In the genomic region with DNA sequence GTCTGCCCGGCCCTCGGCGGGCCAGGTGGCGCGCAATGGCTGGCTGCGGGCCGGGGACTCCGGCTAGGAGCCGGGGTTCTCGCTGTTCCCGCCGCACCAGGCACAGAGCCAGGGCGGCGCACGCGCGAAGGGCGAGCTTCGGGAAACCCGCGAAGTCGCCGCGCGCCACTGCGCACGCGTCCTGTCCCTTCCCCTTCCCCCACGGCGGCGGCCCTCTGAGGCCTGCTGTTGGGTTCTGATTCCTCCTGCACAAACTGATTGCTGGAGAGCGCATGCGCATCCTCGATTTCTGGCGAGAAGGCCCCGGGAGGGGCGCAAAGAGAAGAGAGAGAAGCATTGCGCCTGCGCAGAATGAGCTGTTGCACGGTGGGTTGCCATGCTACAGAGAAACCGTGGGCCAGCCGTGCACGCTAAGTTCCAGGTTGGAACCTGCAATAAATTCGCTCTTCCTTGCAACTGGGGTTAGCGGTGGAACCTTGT, we compare ENCODE assay signal across 8 mouse cellular contexts. TPM values are rescaled to one million over a fixed set of nuclear protein-coding genes. Genes with fewer than 3 reads are reported as not detected.
A peak's percentile ranks its signal among the peaks of the same experiment; 100 is the strongest.
DNase-seq lines count a peak whose midpoint lies in the region; ATAC-seq and TF ChIP-seq lines count a peak whose summit lies in the region.

No protein-coding gene starts in this region.

- TF ChIP-seq CTCF in MEL (IDR thresholded peaks at IDR 0.05 in 2 of 3, conservative IDR thresholded peaks at IDR 0.05 in 1 of 3; ENCODE audit: control insufficient read depth in 1 of 3, insufficient read depth in 1 of 3, low read depth in 2 of 3, low read length in 3 of 3, poor library complexity in 1 of 3, severe bottlenecking in 1 of 3): no peak

- H3K36me3 ChIP-seq in MEL (ENCODE audit: control insufficient read depth in 1 of 2, insufficient read depth in 2 of 2, low read length in 2 of 2): peaks cover 0 to 18% of the 10 kb centered on the region in 2 experiments; a peak in 2 of 4 replicates
- 0 out of 2 replicates have a peak, but pooled peaks cover under 1% of the 10 kb centered on the region for H3K36me3 ChIP-seq in lung, embryonic 16.5 days (ENCODE audit: control insufficient read depth, insufficient read depth, low read length)

- H3K27me3 ChIP-seq in MEL (ENCODE audit: control insufficient read depth in 1 of 2, insufficient read depth in 2 of 2, low read length in 2 of 2): no peaks in the 10 kb centered on the region
- H3K27me3 ChIP-seq in lung, embryonic 16.5 days (ENCODE audit: control insufficient read depth, insufficient read depth, low read depth, low read length): no peaks in the 10 kb centered on the region

- peak overlapping the region; percentile 63 to 71 for H3K4me3 ChIP-seq in MEL (ENCODE audit: control insufficient read depth in 1 of 2, insufficient read depth in 1 of 2, low read depth in 2 of 2, low read length in 2 of 2)
- peak overlapping the region; percentile 82 for H3K4me3 ChIP-seq in lung, embryonic 16.5 days (ENCODE audit: low read length)

- peak; percentile 68 to 71 for ATAC-seq in hematopoietic stem cell, adult 5-6 weeks (replicated peaks in 1 of 2; ENCODE audit: insufficient read depth in 1 of 2, low FRiP score in 2 of 2, low TSS enrichment in 1 of 2, low read depth in 1 of 2, poor library complexity in 2 of 2, severe bottlenecking in 2 of 2)
- ATAC-seq in lung, embryonic 16.5 days (ENCODE audit: low read depth): peak; percentile 90

- H3K27ac ChIP-seq in MEL (ENCODE audit: control insufficient read depth, low read depth, low read length): peak overlapping the region; percentile 91
- peak overlapping the region; percentile 97 for H3K27ac ChIP-seq in lung, embryonic 16.5 days (ENCODE audit: low read length)

- H3K9ac ChIP-seq in MEL (ENCODE audit: control insufficient read depth, low read depth, low read length, poor library complexity, severe bottlenecking): peak overlapping the region; percentile 89
- H3K9ac ChIP-seq in lung, embryonic 16.5 days (ENCODE audit: low read length): peak overlapping the region; percentile 84

- H3K4me1 ChIP-seq in MEL (ENCODE audit: control insufficient read depth in 1 of 2, insufficient read depth in 2 of 2, low read length in 2 of 2): peaks cover 0 to 19% of the 10 kb centered on the region in 2 experiments; a peak in 3 of 4 replicates
- peaks cover 22% of the 10 kb centered on the region for H3K4me1 ChIP-seq in lung, embryonic 16.5 days (replicated peaks; ENCODE audit: control insufficient read depth, insufficient read depth, low read length)

- 0% methylated on average over 45 of the region's 45 CpGs for WGBS in lung, embryonic 16.5 days

- peak in 1 of 2 experiments; percentile 57; a peak in 2 of 4 replicates for TF ChIP-seq EP300 in MEL (IDR thresholded peaks at IDR 0.05; ENCODE audit: low read depth in 1 of 2, low read length in 2 of 2)

- TF ChIP-seq POLR2A in MEL (IDR thresholded peaks at IDR 0.05; ENCODE audit: control insufficient read depth in 1 of 2, insufficient read depth in 1 of 2, low read depth in 1 of 2, low read length in 2 of 2, poor library complexity in 1 of 2): peak; percentile 64 to 87

- H3K9me3 ChIP-seq in MEL (replicated peaks; ENCODE audit: insufficient read depth, low read length): no peaks in the 10 kb centered on the region
- H3K9me3 ChIP-seq in lung, embryonic 16.5 days (ENCODE audit: control insufficient read depth, low read length): no peaks in the 10 kb centered on the region

- peaks cover 35% of the 10 kb centered on the region for H3K79me2 ChIP-seq in MEL (ENCODE audit: control insufficient read depth, insufficient read depth, low read length, poor library complexity)

- DNase-seq in MEL (ENCODE audit: low read depth, low spot score): peak; percentile 100
- DNase-seq in cerebellum, adult 8-10 months: peak; percentile 99
- DNase-seq in forelimb bud, embryonic 11.5 days (ENCODE audit: low read depth, low spot score): peak; percentile 100
- peak; percentile 97 for DNase-seq in layer of hippocampus, adult 9-10 months (ENCODE audit: low spot score)
- DNase-seq in ovary, postnatal 10 days (ENCODE audit: low spot score): peak; percentile 94
- DNase-seq in thymus, postnatal 14 days: peak; percentile 99

- peak overlapping the region; percentile 98 for H3K4me2 ChIP-seq in lung, embryonic 16.5 days (ENCODE audit: low read depth, low read length)

- no peak for TF ChIP-seq RAD21 in MEL (IDR thresholded peaks at IDR 0.05; ENCODE audit: low read depth, low read length)

TF ChIP-seq in MEL, 35 proteins besides CTCF, POLR2A, EP300 and RAD21:
- TF ChIP-seq JUND (IDR thresholded peaks at IDR 0.05; ENCODE audit: low read depth, low read length) (no peak), MAZ (IDR thresholded peaks at IDR 0.05; ENCODE audit: low read depth, low read length) (peak; percentile 88; the same call in 1 of the 2 replicates), MXI1 (IDR thresholded peaks at IDR 0.05; ENCODE audit: low read depth, low read length) (peak; percentile 78), MYB (IDR thresholded peaks at IDR 0.05; ENCODE audit: low read depth, low read length) (no peak), MYC (IDR thresholded peaks at IDR 0.05; ENCODE audit: low read depth, low read length) (0 out of 2 replicates have a peak, but pooled peaks have one; percentile 17), ETS1 (IDR thresholded peaks at IDR 0.05; ENCODE audit: low read depth, low read length) (peak; percentile 39; the same call in 1 of the 2 replicates), GABPA (IDR thresholded peaks at IDR 0.05; ENCODE audit: low read depth, low read length) (no peak), POLR2AphosphoS2 (IDR thresholded peaks at IDR 0.05; ENCODE audit: low read length) (0 out of 2 replicates have a peak, but pooled peaks have one; percentile 59), UBTF (IDR thresholded peaks at IDR 0.05; ENCODE audit: borderline replicate concordance, insufficient read depth, low read depth, low read length) (peak; percentile 77; the same call in 1 of the 2 replicates), TBP (IDR thresholded peaks at IDR 0.05; ENCODE audit: low read depth, low read length) (peak; percentile 48; the same call in 1 of the 2 replicates), NRF1 (IDR thresholded peaks at IDR 0.05; ENCODE audit: insufficient read depth, low read depth, low read length, poor library complexity, severe bottlenecking) (peak; percentile 93), BHLHE40 (IDR thresholded peaks at IDR 0.05; ENCODE audit: borderline replicate concordance, low read depth, low read length) (peak; percentile 51; the same call in 1 of the 2 replicates), POLR2AphosphoS5 (IDR thresholded peaks at IDR 0.05; ENCODE audit: borderline replicate concordance, low read depth, low read length) (no peak), SIN3A (IDR thresholded peaks at IDR 0.05; ENCODE audit: low read length) (peak; percentile 85), TCF12 (IDR thresholded peaks at IDR 0.05; ENCODE audit: low read depth, low read length) (peak; percentile 57), MAFK (IDR thresholded peaks at IDR 0.05; ENCODE audit: borderline replicate concordance, low read depth, low read length) (no peak), GATA1 (IDR thresholded peaks at IDR 0.05; ENCODE audit: low read depth, low read length) (peak; percentile 35; the same call in 1 of the 2 replicates), NELFE (IDR thresholded peaks at IDR 0.05; ENCODE audit: low read depth, low read length) (peak; percentile 70), HCFC1 (IDR thresholded peaks at IDR 0.05; ENCODE audit: low read depth, low read length) (peak; percentile 83), ZMIZ1 (IDR thresholded peaks at IDR 0.05; ENCODE audit: low read depth, low read length) (peak; percentile 56), MAX (IDR thresholded peaks at IDR 0.05; ENCODE audit: low read length) (peak; percentile 92), E2F4 (IDR thresholded peaks at IDR 0.05; ENCODE audit: borderline replicate concordance, low read depth, low read length) (peak; percentile 75; the same call in 1 of the 2 replicates), TAL1 (IDR thresholded peaks at IDR 0.05; ENCODE audit: low read length) (peak; percentile 39; the same call in 1 of the 2 replicates)

RNA-seq across cellular contexts. Expression of gene Yjefn3, which starts 0.6 kb away (rescaled TPM):
- total RNA-seq in MEL (2012; rRNA removed): 1.2 and 8.2 TPM in 2 replicates
- 1 to 10 TPM in 1 of 2 experiments, not detected in 1; 5.3 TPM for polyA plus RNA-seq in MEL (2012; ENCODE audit: insufficient read depth in 1 of 2, insufficient read length in 2 of 2, low read depth in 1 of 2, low replicate concordance in 2 of 2, missing spikeins in 1 of 2)
- total RNA-seq in hematopoietic stem cell, adult 5-6 weeks (2017): not detected in 2 replicates
- polyA plus RNA-seq in lung, embryonic 16.5 days (2015; fragmentation: Nextera tagmentation; extraction: Ambion mirVana): 4.0 and 4.1 TPM in 2 replicates

RNA-seq across cellular contexts. Expression of gene Ndufa13, which starts 0.7 kb away (rescaled TPM):
- total RNA-seq in MEL (2012; rRNA removed): 114 and 122 TPM in 2 replicates
- polyA plus RNA-seq in MEL (2012; ENCODE audit: insufficient read depth in 1 of 2, insufficient read length in 2 of 2, low read depth in 1 of 2, low replicate concordance in 2 of 2, missing spikeins in 1 of 2): 10 to 100 TPM in 1 of 2 experiments, not detected in 1; 97.7 TPM
- 90.0 and 103 TPM in 2 replicates for total RNA-seq in hematopoietic stem cell, adult 5-6 weeks (2017)
- polyA plus RNA-seq in lung, embryonic 16.5 days (2015; fragmentation: Nextera tagmentation; extraction: Ambion mirVana): 176 and 179 TPM in 2 replicates

RNA-seq across cellular contexts. Expression of gene Tssk6, which starts 1.1 kb away (rescaled TPM):
- 2.1 and 3.4 TPM in 2 replicates for total RNA-seq in MEL (2012; rRNA removed)
- polyA plus RNA-seq in MEL (2012; ENCODE audit: insufficient read depth in 1 of 2, insufficient read length in 2 of 2, low read depth in 1 of 2, low replicate concordance in 2 of 2, missing spikeins in 1 of 2): 1 to 10 TPM in 1 of 2 experiments, not detected in 1; 3.8 TPM
- total RNA-seq in hematopoietic stem cell, adult 5-6 weeks (2017): 2.2 TPM in 1 of 2 replicates, not detected in the other
- 2.0 and 2.7 TPM in 2 replicates for polyA plus RNA-seq in lung, embryonic 16.5 days (2015; fragmentation: Nextera tagmentation; extraction: Ambion mirVana)

RNA-seq across cellular contexts. Expression of gene Cilp2, which starts 15.6 kb away (rescaled TPM):
- total RNA-seq in MEL (2012; rRNA removed): 0.04 TPM in 1 of 2 replicates, not detected in the other
- polyA plus RNA-seq in MEL (2012; ENCODE audit: insufficient read depth in 1 of 2, insufficient read length in 2 of 2, low read depth in 1 of 2, low replicate concordance in 2 of 2, missing spikeins in 1 of 2): under 1 TPM in 1 of 2 experiments, not detected in 1; 0.03 TPM
- total RNA-seq in hematopoietic stem cell, adult 5-6 weeks (2017): 0.25 TPM in 1 of 2 replicates, not detected in the other
- 0.26 and 0.30 TPM in 2 replicates for polyA plus RNA-seq in lung, embryonic 16.5 days (2015; fragmentation: Nextera tagmentation; extraction: Ambion mirVana)

Comparison
In these comparisons a context has a peak if more than half of its experiments do, and no peak if none do; other contexts are left out.
1. Peak in every context shown above with its lines: DNase-seq, ATAC-seq, H3K4me3 ChIP-seq and H3K27ac ChIP-seq.